35 mouse cellular contexts compared by ENCODE assay signal in the genomic region with DNA sequence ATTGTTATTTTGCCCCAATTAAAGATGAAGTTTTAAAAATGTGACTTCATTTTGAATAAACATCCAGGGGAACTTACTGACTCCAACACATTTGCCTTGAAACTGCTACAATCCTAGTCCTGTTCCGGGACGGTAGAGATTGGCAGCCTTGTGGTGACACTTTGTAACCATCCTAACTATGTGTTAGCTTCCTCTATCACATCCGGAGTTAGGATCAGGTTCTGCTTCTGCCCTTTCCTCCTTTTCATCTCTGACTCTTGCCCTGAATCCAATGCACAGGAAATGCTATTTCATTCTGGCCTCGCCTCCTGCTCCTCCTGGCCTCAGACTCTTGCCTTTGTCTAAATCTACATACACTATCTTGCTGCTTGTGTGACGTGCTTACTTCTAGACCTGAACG. TPM values are rescaled to one million over a fixed set of nuclear protein-coding genes. Genes with fewer than 3 reads are reported as not detected.
DNase-seq lines count a peak whose midpoint lies in the region; ATAC-seq and TF ChIP-seq lines count a peak whose summit lies in the region.
"Had no signal": no experiment of that assay in that cellular context is flagged by ENCODE, and none has a peak within 500 bp of the region (broad histone marks: within the 10 kb centered on the region; RNA-seq: fewer than 3 reads in every experiment).

No protein-coding gene starts in this region.

- H3K4me2 ChIP-seq in heart, postnatal 0 days (ENCODE audit: low read depth, low read length), result no peak overlapping the region
- H3K4me2 ChIP-seq in heart, embryonic 11.5 days, result no peak overlapping the region
- H3K4me2 ChIP-seq: forebrain, embryonic 13.5 days; heart, embryonic 12.5 days; heart, embryonic 15.5 days; hindbrain, embryonic 12.5 days; hindbrain, embryonic 15.5 days had no signal

- H3K27me3 ChIP-seq in heart, postnatal 0 days (ENCODE audit: control insufficient read depth, insufficient read depth, low read length), result no peaks in the 10 kb centered on the region
- no peaks in the 10 kb centered on the region for H3K27me3 ChIP-seq in heart, embryonic 11.5 days (ENCODE audit: control insufficient read depth, insufficient read depth, low read length)
- H3K27me3 ChIP-seq: CH12.LX; forebrain, embryonic 13.5 days; heart, embryonic 12.5 days; heart, embryonic 15.5 days; hindbrain, embryonic 12.5 days; hindbrain, embryonic 15.5 days had no signal

- no peak for TF ChIP-seq EP300 in heart, postnatal 0 days (IDR thresholded peaks at IDR 0.05; ENCODE audit: low read depth)

- no peaks in the 10 kb centered on the region for H3K36me3 ChIP-seq in heart, postnatal 0 days (replicated peaks; ENCODE audit: control insufficient read depth, insufficient read depth, low read length)
- H3K36me3 ChIP-seq in heart, embryonic 11.5 days (ENCODE audit: control insufficient read depth, insufficient read depth, low read length), result no peaks in the 10 kb centered on the region
- H3K36me3 ChIP-seq: forebrain, embryonic 10.5 days; G1E; heart, embryonic 12.5 days; heart, embryonic 15.5 days; hindbrain, embryonic 12.5 days; hindbrain, embryonic 15.5 days had no signal

- WGBS in heart, postnatal 0 days, result 39% methylated on average over 6 of the region's 6 CpGs
- WGBS in heart, embryonic 11.5 days (ENCODE audit: insufficient replicate concordance), result 66% methylated on average over 6 of the region's 6 CpGs

- no peak for ATAC-seq in heart, postnatal 0 days (ENCODE audit: insufficient read depth, low read depth)
- no peak for ATAC-seq in heart, embryonic 11.5 days (replicated peaks; ENCODE audit: insufficient number of reproducible peaks, low FRiP score, low TSS enrichment)
- peak; percentile 93 for ATAC-seq in common myeloid progenitor, adult 5-6 weeks (replicated peaks; ENCODE audit: low read depth, poor library complexity, severe bottlenecking)
- peak; percentile 83 for ATAC-seq in megakaryocyte progenitor cell, adult 5-6 weeks (replicated peaks; ENCODE audit: poor library complexity)
- ATAC-seq: forebrain, embryonic 13.5 days; forebrain, embryonic 16.5 days; Patski had no signal

- H3K4me1 ChIP-seq in heart, postnatal 0 days (ENCODE audit: control insufficient read depth, insufficient read depth), result no peaks in the 10 kb centered on the region
- H3K4me1 ChIP-seq in heart, embryonic 11.5 days (ENCODE audit: control insufficient read depth, insufficient read depth, low read length), result no peaks in the 10 kb centered on the region
- H3K4me1 ChIP-seq: forebrain, embryonic 10.5 days; forebrain, embryonic 13.5 days; heart, embryonic 12.5 days; heart, embryonic 15.5 days; hindbrain, embryonic 12.5 days; hindbrain, embryonic 15.5 days had no signal

- H3K4me3 ChIP-seq in heart, postnatal 0 days (ENCODE audit: low read depth, low read length), result no peak overlapping the region
- no peak overlapping the region for H3K4me3 ChIP-seq in heart, embryonic 11.5 days (ENCODE audit: low read depth, low read length)
- H3K4me3 ChIP-seq: forebrain, embryonic 10.5 days; forebrain, embryonic 13.5 days; heart, embryonic 12.5 days; heart, embryonic 15.5 days; hindbrain, embryonic 12.5 days; hindbrain, embryonic 15.5 days had no signal

- no peak for DNase-seq in heart, postnatal 0 days (ENCODE audit: low spot score)
- DNase-seq in lung, postnatal 36 days, result peak; percentile 11
- no peak for DNase-seq in lung, postnatal 25 days (ENCODE audit: low spot score)
- DNase-seq in cerebellum, postnatal 4 days (ENCODE audit: low spot score in 2 of 2), result no peak
- DNase-seq in urinary bladder, adult 18-20 months (ENCODE audit: low spot score in 2 of 2), result no peak
- DNase-seq: adrenal gland, postnatal 10 days; adrenal gland, postnatal 36 days; B cell, adult 2 months; cerebellum, adult 11 months; cerebellum, adult 2 months; cerebellum, adult 9-11 months; cerebellum, postnatal 25 days; gastrocnemius, postnatal 10 days; gastrocnemius, postnatal 36 days; heart, adult 11 months had no signal

- no peak overlapping the region for H3K9ac ChIP-seq in heart, postnatal 0 days (replicated peaks; ENCODE audit: low read depth, low read length)
- no peak overlapping the region for H3K9ac ChIP-seq in heart, embryonic 11.5 days (ENCODE audit: low read depth, low read length)
- H3K9ac ChIP-seq: forebrain, embryonic 13.5 days; heart, embryonic 12.5 days; heart, embryonic 15.5 days; hindbrain, embryonic 12.5 days; hindbrain, embryonic 15.5 days had no signal

- peak overlapping the region; percentile 30 for H3K27ac ChIP-seq in heart, postnatal 0 days (ENCODE audit: low read depth)
- H3K27ac ChIP-seq in heart, embryonic 11.5 days (ENCODE audit: low read depth, low read length), result no peak overlapping the region
- H3K27ac ChIP-seq: forebrain, embryonic 10.5 days; forebrain, embryonic 13.5 days; heart, embryonic 15.5 days; hindbrain, embryonic 12.5 days; hindbrain, embryonic 15.5 days had no signal

- TF ChIP-seq CTCF in heart, postnatal 0 days (IDR thresholded peaks at IDR 0.05; ENCODE audit: low read depth), result no peak

- no peaks in the 10 kb centered on the region for H3K9me3 ChIP-seq in heart, postnatal 0 days (replicated peaks; ENCODE audit: control insufficient read depth, low read length)
- H3K9me3 ChIP-seq in heart, embryonic 11.5 days (replicated peaks; ENCODE audit: control insufficient read depth, low read length), result no peaks in the 10 kb centered on the region
- H3K9me3 ChIP-seq: forebrain, embryonic 10.5 days; forebrain, embryonic 13.5 days; G1E; heart, embryonic 12.5 days; heart, embryonic 15.5 days; hindbrain, embryonic 12.5 days; hindbrain, embryonic 15.5 days had no signal

RNA-seq across cellular contexts. Expression of a gene that starts 5.4 kb away (rescaled TPM):
- not detected in 2 replicates for total RNA-seq in heart, postnatal 0 days (2014; rRNA removed; ENCODE audit: low replicate concordance)
- polyA plus RNA-seq in heart, postnatal 0 days (2015; fragmentation: Nextera tagmentation; extraction: Ambion mirVana), result 3.0 TPM in 2 replicates
- polyA plus RNA-seq in heart, embryonic 11.5 days (2014; fragmentation: Nextera tagmentation; extraction: Ambion mirVana), result 1.3 and 1.8 TPM in 2 replicates
- 5.2 and 7.5 TPM in 2 replicates for total RNA-seq in common myeloid progenitor, adult 5-6 weeks (2017)
- total RNA-seq in megakaryocyte progenitor cell, adult 5-6 weeks (2015), result 10.3 and 11.3 TPM in 2 replicates
- total RNA-seq in megakaryocyte progenitor cell, adult 5-6 weeks (2017), result 3.1 and 4.4 TPM in 2 replicates
- total RNA-seq: CH12.LX, G1E had no signal
- polyA plus RNA-seq: cerebellum, adult 2 months; G1E had no signal

RNA-seq across cellular contexts. Expression of a gene that starts 42.5 kb away (rescaled TPM):
- not detected in 2 replicates for total RNA-seq in heart, postnatal 0 days (2014; rRNA removed; ENCODE audit: low replicate concordance)
- polyA plus RNA-seq in heart, postnatal 0 days (2015; fragmentation: Nextera tagmentation; extraction: Ambion mirVana), result not detected in 2 replicates
- not detected in 2 replicates for polyA plus RNA-seq in heart, embryonic 11.5 days (2014; fragmentation: Nextera tagmentation; extraction: Ambion mirVana)
- total RNA-seq in common myeloid progenitor, adult 5-6 weeks (2017), result not detected in 2 replicates
- total RNA-seq in megakaryocyte progenitor cell, adult 5-6 weeks (2015), result 0.02 TPM in 1 of 2 replicates, not detected in the other
- total RNA-seq in megakaryocyte progenitor cell, adult 5-6 weeks (2017), result 0.03 TPM in 1 of 2 replicates, not detected in the other
- total RNA-seq: adrenal gland, adult 18-20 months; adrenal gland, postnatal 10 days; adrenal gland, postnatal 36 days; CH12.LX; gastrocnemius, adult 18-20 months; gastrocnemius, postnatal 10 days; gastrocnemius, postnatal 36 days; heart, postnatal 25 days; hematopoietic stem cell, adult 5-6 weeks had no signal
- polyA plus RNA-seq: cerebellum, adult 2 months; embryonic facial prominence, embryonic 11.5 days; embryonic facial prominence, embryonic 14.5 days; forebrain, embryonic 10.5 days; forebrain, embryonic 13.5 days; forebrain, embryonic 16.5 days; G1E; heart, embryonic 12.5 days; heart, embryonic 15.5 days; hindbrain, embryonic 12.5 days; hindbrain, embryonic 15.5 days; intestine, embryonic 14.5 days; Patski had no signal

Comparison
In these comparisons a context has a peak if more than half of its experiments do, and no peak if none do; other contexts are left out.
1. ATAC-seq: peak in common myeloid progenitor, adult 5-6 weeks (single experiment) and megakaryocyte progenitor cell, adult 5-6 weeks (single experiment); none in heart, postnatal 0 days (single experiment) and heart, embryonic 11.5 days (single experiment).